10 mouse cellular contexts compared by ENCODE assay signal in genomic region chr11:117440865-117441425, GRCm38 (mm10). TPM values are rescaled to one million over a fixed set of nuclear protein-coding genes. Genes with fewer than 3 reads are reported as not detected.
DNase-seq lines count a peak whose midpoint lies in the region; ATAC-seq lines count a peak whose summit lies in the region.
"Had no signal": no experiment of that assay in that cellular context is flagged by ENCODE, and none has a peak within 500 bp of the region (broad histone marks: within the 10 kb centered on the region; RNA-seq: fewer than 3 reads in every experiment).

No protein-coding gene starts in this region.

- 0 out of 2 replicates have a peak overlapping the region, but pooled peaks have one; percentile 17 for H3K9ac ChIP-seq in intestine, embryonic 15.5 days
- H3K9ac ChIP-seq in intestine, embryonic 16.5 days (ENCODE audit: low read depth, low read length): no peak overlapping the region
- H3K9ac ChIP-seq in forebrain, embryonic 12.5 days: no peak overlapping the region
- H3K9ac ChIP-seq: liver, embryonic 14.5 days had no signal

- DNase-seq in ZHBTc4 (ENCODE audit: low read depth, low spot score): peak; percentile 14
- DNase-seq in midbrain, embryonic 10.5 days (ENCODE audit: low spot score): peak; percentile 56
- no peak for DNase-seq in gastrocnemius, adult 18-20 months (ENCODE audit: low spot score)
- DNase-seq in B cell, adult 2 months: no peak
- no peak for DNase-seq in frontal cortex, postnatal 36 days (ENCODE audit: low spot score in 2 of 2)

- H3K36me3 ChIP-seq in intestine, embryonic 15.5 days: no peaks in the 10 kb centered on the region
- H3K36me3 ChIP-seq in intestine, embryonic 16.5 days (ENCODE audit: control insufficient read depth, insufficient read depth, low read length): no peaks in the 10 kb centered on the region
- H3K36me3 ChIP-seq in forebrain, embryonic 12.5 days (replicated peaks): no peaks in the 10 kb centered on the region
- H3K36me3 ChIP-seq in midbrain, embryonic 10.5 days: no peaks in the 10 kb centered on the region

- H3K4me1 ChIP-seq in intestine, embryonic 15.5 days (replicated peaks): peaks cover 19% of the 10 kb centered on the region
- peaks cover 4% of the 10 kb centered on the region for H3K4me1 ChIP-seq in intestine, embryonic 16.5 days (ENCODE audit: control insufficient read depth, insufficient read depth, low read length)
- peaks cover 85% of the 10 kb centered on the region for H3K4me1 ChIP-seq in forebrain, embryonic 12.5 days
- H3K4me1 ChIP-seq in midbrain, embryonic 10.5 days: peaks cover 86% of the 10 kb centered on the region

- ATAC-seq in intestine, embryonic 15.5 days: no peak
- ATAC-seq in intestine, embryonic 16.5 days: no peak
- no peak for ATAC-seq in forebrain, embryonic 12.5 days (ENCODE audit: low FRiP score)

- no peak overlapping the region for H3K4me3 ChIP-seq in intestine, embryonic 15.5 days (replicated peaks)
- no peak overlapping the region for H3K4me3 ChIP-seq in intestine, embryonic 16.5 days (ENCODE audit: low read length)
- H3K4me3 ChIP-seq in forebrain, embryonic 12.5 days (replicated peaks): peak overlapping the region; percentile 11; the same call in 1 of the 2 replicates
- peak overlapping the region; percentile 36 for H3K4me3 ChIP-seq in midbrain, embryonic 10.5 days

- WGBS in intestine, embryonic 15.5 days: 25% methylated on average over 22 of the region's 22 CpGs
- WGBS in intestine, embryonic 16.5 days: 23% methylated on average over 22 of the region's 22 CpGs
- 14% methylated on average over 22 of the region's 22 CpGs for WGBS in forebrain, embryonic 12.5 days
- 14% methylated on average over 22 of the region's 22 CpGs for WGBS in midbrain, embryonic 10.5 days

- H3K9me3 ChIP-seq in intestine, embryonic 15.5 days: no peaks in the 10 kb centered on the region
- no peaks in the 10 kb centered on the region for H3K9me3 ChIP-seq in intestine, embryonic 16.5 days (ENCODE audit: control insufficient read depth, low read length)
- H3K9me3 ChIP-seq in forebrain, embryonic 12.5 days: no peaks in the 10 kb centered on the region
- no peaks in the 10 kb centered on the region for H3K9me3 ChIP-seq in midbrain, embryonic 10.5 days (replicated peaks)

- H3K27me3 ChIP-seq in intestine, embryonic 15.5 days (replicated peaks): no peaks in the 10 kb centered on the region
- H3K27me3 ChIP-seq in intestine, embryonic 16.5 days (replicated peaks; ENCODE audit: control insufficient read depth, insufficient read depth, low read length): peaks cover 7% of the 10 kb centered on the region; the same call in 1 of the 2 replicates
- peaks cover 43% of the 10 kb centered on the region for H3K27me3 ChIP-seq in forebrain, embryonic 12.5 days
- peaks cover 76% of the 10 kb centered on the region for H3K27me3 ChIP-seq in midbrain, embryonic 10.5 days (ENCODE audit: low read depth, poor library complexity, severe bottlenecking)

- peak overlapping the region; percentile 38 for H3K4me2 ChIP-seq in intestine, embryonic 15.5 days (replicated peaks)
- H3K4me2 ChIP-seq in intestine, embryonic 16.5 days (ENCODE audit: low read depth, low read length): no peak overlapping the region
- H3K4me2 ChIP-seq in forebrain, embryonic 12.5 days: peak overlapping the region; percentile 39

- H3K27ac ChIP-seq in intestine, embryonic 15.5 days: no peak overlapping the region
- no peak overlapping the region for H3K27ac ChIP-seq in intestine, embryonic 16.5 days (ENCODE audit: low read length)
- peak overlapping the region; percentile 31; the same call in 1 of the 2 replicates for H3K27ac ChIP-seq in forebrain, embryonic 12.5 days
- peak overlapping the region; percentile 53 for H3K27ac ChIP-seq in midbrain, embryonic 10.5 days (replicated peaks)
- H3K27ac ChIP-seq: liver, embryonic 14.5 days had no signal

RNA-seq across cellular contexts. Expression of gene Gm11733, which starts 43.2 kb away (rescaled TPM):
- not detected in 2 replicates for polyA plus RNA-seq in intestine, embryonic 15.5 days (2015; fragmentation: Nextera tagmentation; extraction: Ambion mirVana)
- 0.05 TPM in 1 of 2 replicates, not detected in the other for polyA plus RNA-seq in intestine, embryonic 16.5 days (2015; fragmentation: Nextera tagmentation; extraction: Ambion mirVana)
- polyA plus RNA-seq in forebrain, embryonic 12.5 days (2016; fragmentation: Nextera tagmentation; extraction: Ambion mirVana): 0.20 TPM in 1 of 2 replicates, not detected in the other
- polyA plus RNA-seq in midbrain, embryonic 10.5 days (2016; fragmentation: Nextera tagmentation; extraction: Ambion mirVana): 0.06 TPM in 1 of 2 replicates, not detected in the other
- not detected for total RNA-seq in gastrocnemius, adult 18-20 months (2021)
- total RNA-seq: gastrocnemius, postnatal 4 days had no signal
- polyA plus RNA-seq: liver, embryonic 14.5 days had no signal

Comparison
In these comparisons a context has a peak if more than half of its experiments do, and no peak if none do; other contexts are left out.
1. H3K27ac ChIP-seq: peak in forebrain, embryonic 12.5 days (single experiment) and midbrain, embryonic 10.5 days (single experiment); none in intestine, embryonic 15.5 days (single experiment) and intestine, embryonic 16.5 days (single experiment).
2. H3K4me3 ChIP-seq: peak in forebrain, embryonic 12.5 days (single experiment) and midbrain, embryonic 10.5 days (single experiment); none in intestine, embryonic 15.5 days (single experiment) and intestine, embryonic 16.5 days (single experiment).
3. DNase-seq: peak in ZHBTc4 (single experiment) and midbrain, embryonic 10.5 days (single experiment); none in gastrocnemius, adult 18-20 months (single experiment), B cell, adult 2 months (0 of 2) and frontal cortex, postnatal 36 days (0 of 2).